Mouse (Mus musculus) olfactory bulb, adult 2 months (tissue): ENCODE data around the gene Scn5a.

Experiments used
- CTCF ChIP-seq: fragments of 200-500 bp; IDR thresholded peaks from 2 replicates; pipeline ENCODE4 v1.5.1; 2012; ENCODE audit warnings: low read depth, mild to moderate bottlenecking, low read length, moderate library complexity; ENCODE audit not compliant: insufficient read depth
- POLR2A ChIP-seq: fragments of 200-500 bp; IDR thresholded peaks from 2 replicates; pipeline ENCODE4 v1.6.1; 2012; ENCODE audit warnings: mild to moderate bottlenecking, low read depth, low read length, moderate library complexity; ENCODE audit not compliant: insufficient read depth

GRCm38 (mm10) chr9:119510902-119511301 is 67.9 kb downstream of the Scn5a start:
- TF ChIP-seq CTCF (no peak), POLR2A (no peak)
